Mouse (Mus musculus): ENCODE measurements at regions not wholly inside any gene's neighbourhood (a gene's known extent, or its start where the extent isn't known, plus 50 kb on each side); places are given as distances from the start of the nearest gene placed in this dataset.

DNA sequence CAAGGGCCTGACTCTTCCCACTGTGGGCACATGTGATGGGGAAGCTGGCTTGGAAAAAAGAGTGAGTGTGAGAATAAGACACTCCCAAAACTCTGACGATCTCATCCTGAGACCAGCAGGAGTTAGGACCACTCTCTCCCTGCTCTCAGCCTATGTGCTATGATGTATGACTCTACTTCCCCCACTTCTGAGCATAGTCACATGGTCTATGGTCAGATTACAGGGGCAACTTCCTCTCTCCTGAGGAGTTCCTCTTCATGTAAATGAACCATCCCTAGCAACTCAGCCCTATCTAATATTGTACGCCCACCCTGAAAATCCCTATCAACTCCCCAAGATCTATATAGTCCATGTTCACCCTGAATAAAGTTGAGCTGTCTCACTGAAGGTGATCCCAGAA is 120.0 kb upstream of the Lmo4 start:
- no peak for DNase-seq (ENCODE audit: low spot score in 2 of 2)

- no peak for DNase-seq (ENCODE audit: low spot score in 2 of 2)
These were observed 118.5 kb upstream of the Lmo4 start for GRCm38 (mm10) chr3:144323524-144323923.

DNA sequence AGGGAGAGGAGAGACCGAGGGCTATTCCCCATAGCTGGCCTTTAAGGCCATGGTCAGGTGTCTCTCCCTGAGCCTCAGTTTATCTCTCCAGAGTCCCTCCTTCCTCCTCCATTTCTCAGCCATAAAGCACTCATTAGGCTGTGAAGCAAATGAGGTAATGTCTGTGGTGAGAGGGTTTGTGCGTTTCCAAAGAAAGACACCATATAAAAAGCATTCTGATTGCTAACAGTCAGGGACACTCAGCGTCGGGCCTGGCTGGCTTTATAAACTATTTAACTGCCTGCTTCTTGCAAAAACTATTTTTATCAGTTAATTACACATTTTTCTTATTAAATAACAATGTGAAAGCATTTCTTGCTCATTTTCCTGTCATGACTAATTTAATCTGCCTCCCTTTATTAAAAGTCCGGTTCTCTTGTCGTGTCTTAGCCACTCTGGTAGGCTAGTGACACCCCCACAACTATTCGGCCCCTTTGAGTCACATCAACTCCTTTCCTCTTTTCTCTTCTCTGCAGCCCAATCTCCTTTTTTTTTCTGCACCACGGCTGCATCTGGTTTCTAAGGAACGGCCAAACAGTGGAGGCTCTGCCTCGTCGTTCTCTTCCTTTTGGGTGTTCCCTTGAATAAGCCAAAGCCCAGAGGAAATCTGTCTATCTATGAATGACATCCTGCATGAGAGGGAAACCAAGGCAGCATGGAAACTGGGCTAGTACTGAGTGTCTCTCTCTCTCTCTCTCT is 114.6 kb upstream of the Lmo4 start:
- no peak for DNase-seq (ENCODE audit: low spot score in 2 of 2)

GRCm38 (mm10) chr3:144318761-144319467 is 113.9 kb upstream of the Lmo4 start:
- peak in 1 of 2 experiments; percentile 38 for DNase-seq (ENCODE audit: low spot score in 2 of 2)

GRCm38 (mm10) chr3:144310748-144311147 is 105.7 kb upstream of the Lmo4 start:
- no peak for DNase-seq (ENCODE audit: low spot score in 2 of 2)

GRCm38 (mm10) chr3:144308616-144309015 is 103.6 kb upstream of the Lmo4 start:
- no peak for DNase-seq (ENCODE audit: low spot score in 2 of 2)

DNA sequence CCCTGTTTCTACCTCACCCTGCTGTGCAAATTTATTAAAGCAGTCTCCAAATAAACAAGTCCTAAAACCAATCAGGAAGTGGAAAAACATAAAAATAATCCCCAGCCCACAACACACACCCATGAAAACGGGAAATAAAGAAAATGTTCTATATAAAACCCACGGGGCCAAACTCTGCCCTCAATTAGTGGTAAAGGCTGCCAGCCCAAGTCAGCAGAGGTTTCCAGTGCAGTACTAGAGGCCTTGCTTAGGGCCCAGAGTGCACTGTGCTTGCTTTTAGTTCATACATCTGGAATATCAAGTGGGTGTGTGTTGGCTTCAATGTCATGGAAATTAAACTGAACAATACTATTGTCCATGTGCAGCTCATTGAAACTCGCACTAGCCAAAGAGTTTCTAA is 102.5 kb upstream of the Lmo4 start:
- no peak for DNase-seq (ENCODE audit: low spot score in 2 of 2)

DNA sequence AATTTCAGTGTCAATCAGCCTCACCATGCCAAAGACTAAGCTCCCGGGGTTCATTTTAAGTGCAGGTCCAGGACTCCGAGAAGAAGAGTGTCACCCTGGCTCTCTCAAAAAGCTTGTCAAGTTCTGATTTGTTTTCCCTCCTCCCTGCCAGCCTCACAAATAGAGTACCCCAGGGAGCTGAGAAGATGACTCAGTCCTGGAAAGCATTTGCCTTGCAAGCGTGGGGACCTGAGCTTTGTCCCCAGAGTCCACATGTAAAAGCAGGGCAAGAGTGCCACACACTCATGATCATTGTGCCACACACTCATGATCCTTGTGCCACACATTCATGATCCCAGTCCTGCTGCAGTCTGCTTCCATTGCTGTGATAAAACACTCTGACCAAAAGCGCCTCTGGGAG is 100.4 kb upstream of the Lmo4 start:
- no peak for DNase-seq (ENCODE audit: low spot score in 2 of 2)

- DNase-seq (ENCODE audit: low spot score in 2 of 2) = no peak
These were observed 99.9 kb upstream of the Lmo4 start for GRCm38 (mm10) chr3:144304924-144305323.

DNA sequence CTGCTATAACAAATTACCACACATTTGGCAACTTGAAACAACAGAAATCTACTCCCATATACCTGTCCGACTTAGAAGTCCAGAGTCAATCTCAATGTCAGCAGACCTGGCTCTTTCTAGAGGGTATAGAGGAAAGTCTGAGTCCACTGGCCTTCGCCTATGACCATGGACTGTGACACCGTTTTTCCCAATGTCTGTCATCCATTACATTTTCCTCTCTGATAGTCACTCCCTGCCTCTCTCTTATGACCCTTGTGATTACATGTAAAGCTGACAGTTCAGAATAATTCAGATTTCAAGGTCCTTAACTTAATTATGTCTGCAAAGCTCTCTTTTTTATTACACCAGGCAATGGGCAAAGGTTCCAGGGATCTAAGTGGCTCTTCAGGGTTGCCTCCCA is 97.6 kb upstream of the Lmo4 start:
- DNase-seq (ENCODE audit: low spot score in 2 of 2) = no peak

- DNase-seq (ENCODE audit: low spot score in 2 of 2) = no peak
These were observed 96.0 kb upstream of the Lmo4 start for GRCm38 (mm10) chr3:144301068-144301467.

DNA sequence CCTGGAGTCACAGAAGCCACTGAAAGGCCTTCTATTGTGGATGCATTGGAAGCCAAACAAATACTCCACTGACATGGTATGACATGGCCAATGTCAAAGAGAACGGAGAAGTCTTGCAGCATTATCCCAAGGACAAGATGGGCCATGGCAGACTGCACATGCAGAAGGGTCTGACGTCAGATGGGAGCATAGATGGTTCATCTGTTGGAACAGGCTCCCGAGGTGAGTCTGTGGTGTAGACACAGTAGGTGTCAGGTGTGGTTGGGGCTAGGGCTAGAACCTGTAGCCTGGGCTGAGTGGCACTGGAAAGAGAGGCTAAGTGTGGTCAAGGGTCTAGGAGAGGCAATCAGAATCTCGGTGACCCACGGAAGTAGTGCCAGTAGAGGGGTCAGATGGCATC is 94.2 kb upstream of the Lmo4 start:
- DNase-seq (ENCODE audit: low spot score in 2 of 2) = no peak

DNA sequence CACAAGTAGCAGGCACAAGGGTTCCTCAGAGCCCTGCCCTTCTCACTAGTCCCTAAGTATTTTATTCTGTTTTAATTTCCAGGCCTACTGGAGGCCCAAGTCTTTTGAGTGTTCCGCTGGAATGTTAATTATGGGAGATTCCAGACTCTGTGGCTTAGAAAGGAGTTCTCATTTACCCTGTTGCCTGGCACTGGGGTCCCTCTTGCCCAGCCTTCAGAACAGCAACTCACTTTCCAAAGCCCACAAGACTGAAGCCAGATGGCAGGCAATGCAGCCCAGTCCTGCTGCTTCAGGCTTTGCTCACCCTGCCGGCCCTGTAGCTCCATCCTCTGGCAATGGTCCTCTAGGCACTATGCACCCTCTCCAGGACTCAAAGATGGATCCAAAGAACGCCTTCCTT is 84.5 kb upstream of the Lmo4 start:
- peak in 1 of 2 experiments; percentile 6 for DNase-seq (ENCODE audit: low spot score in 2 of 2)

DNA sequence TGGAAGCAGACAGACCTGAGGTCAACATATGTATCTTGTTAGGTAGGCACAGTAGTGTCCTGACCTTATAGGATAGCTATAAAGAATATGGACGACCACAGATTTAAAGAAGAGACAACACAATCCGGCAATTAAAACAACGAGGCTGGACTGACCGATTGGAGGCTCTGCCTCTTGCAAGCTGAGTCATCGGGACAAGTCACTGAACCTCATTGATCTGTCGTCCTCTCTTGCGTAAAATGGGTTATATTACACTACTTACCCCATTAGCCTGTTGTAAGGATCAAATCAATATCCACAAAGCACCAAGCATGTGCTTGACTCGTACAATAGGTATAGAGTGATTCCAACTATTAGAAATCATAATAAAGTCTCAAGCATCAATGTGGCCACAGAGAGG is 81.1 kb upstream of the Lmo4 start:
- no peak for DNase-seq (ENCODE audit: low spot score in 2 of 2)

- no peak for DNase-seq (ENCODE audit: low spot score in 2 of 2)
These were observed 79.3 kb upstream of the Lmo4 start for GRCm38 (mm10) chr3:144284326-144284725.

GRCm38 (mm10) chr3:144273115-144273514 is 68.1 kb upstream of the Lmo4 start:
- DNase-seq (ENCODE audit: low spot score in 2 of 2) = no peak

DNA sequence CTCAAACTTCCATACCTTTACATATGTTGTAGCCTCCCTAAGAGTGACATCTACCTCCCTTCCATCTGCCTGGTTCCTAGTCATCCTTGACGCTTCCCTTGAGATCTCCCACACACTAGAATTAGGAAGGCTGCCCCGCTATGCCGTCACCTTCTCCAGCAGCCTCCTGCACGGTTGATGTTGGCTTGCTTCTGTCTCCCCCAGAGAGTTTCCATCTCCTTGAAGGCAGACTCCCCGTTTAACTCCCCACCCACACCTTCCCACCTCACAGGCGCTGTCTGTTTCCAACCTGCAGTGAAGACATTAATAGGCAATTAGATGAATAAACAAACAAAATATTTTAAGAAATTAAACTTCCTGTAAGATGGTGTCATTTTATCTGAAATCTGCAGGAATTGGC is 65.2 kb upstream of the Lmo4 start:
- DNase-seq (ENCODE audit: low spot score in 2 of 2) = no peak

DNA sequence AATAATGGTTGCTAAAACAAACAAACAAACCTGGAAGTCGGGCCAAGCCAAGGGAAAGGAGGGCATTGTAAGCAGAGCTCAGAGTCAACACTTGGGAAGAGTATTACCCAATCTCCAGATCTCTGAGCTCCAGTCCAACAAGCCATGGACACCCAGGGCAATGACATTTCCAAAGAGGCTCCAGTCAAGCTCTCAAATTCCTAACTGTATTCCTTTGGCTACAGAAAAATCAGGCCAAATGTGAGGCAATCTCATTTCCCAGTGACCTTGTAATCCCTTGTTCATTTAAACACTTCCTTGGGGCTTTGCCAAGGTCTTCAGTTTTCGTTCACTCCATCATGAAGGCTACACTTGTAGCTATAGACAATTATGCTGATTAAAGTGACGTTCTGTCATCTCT is 59.5 kb upstream of the Lmo4 start:
- DNase-seq (ENCODE audit: low spot score in 2 of 2) = no peak

DNA sequence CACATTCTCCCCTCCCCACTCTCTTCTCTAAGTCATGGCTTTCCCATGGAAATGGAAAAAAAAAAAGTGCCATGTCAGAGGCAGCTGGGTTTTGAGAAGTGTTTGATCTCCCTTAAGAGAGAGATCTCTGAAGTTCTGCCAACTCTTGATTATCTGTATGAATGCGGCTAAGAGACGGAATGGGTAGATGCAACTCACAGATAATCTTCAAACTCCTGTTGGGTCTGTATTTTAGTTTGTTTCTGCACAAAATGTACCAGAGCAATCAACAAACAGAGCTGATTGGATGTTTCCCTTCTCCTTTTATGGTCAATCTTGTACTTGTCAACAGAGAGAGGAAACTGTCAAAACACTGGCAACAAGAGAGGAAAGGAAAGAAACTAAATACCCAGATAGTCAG is 55.9 kb upstream of the Lmo4 start:
- no peak for DNase-seq (ENCODE audit: low spot score in 2 of 2)

- no peak for DNase-seq (ENCODE audit: low spot score in 2 of 2)
These were observed 52.9 kb upstream of the Lmo4 start for GRCm38 (mm10) chr3:144257714-144258517.

DNA sequence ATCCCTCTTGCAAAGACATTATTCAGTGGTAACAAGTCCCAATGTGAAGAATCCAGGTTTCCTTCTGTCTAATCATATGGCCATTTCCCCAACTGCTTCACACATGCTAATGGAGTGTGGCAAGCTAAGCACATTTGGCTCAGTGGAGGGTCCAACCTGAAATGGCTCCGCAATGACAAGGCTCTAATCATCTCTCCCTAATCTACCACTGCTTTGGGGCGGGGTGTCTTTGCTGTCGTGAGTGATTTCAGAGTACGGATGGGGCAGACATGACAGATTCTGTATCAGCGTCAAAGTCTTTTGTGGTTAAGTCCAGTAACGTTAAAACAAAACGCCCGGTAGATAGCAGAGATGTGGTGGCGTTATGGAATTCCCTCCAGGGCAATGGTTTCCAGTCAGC is 52.2 kb upstream of the Lmo4 start:
- no peak for DNase-seq (ENCODE audit: low spot score in 2 of 2)

All from cerebellum, postnatal 4 days (tissue).